Mouse (Mus musculus) T-helper 1 cell (primary cell): Measurements from ENCODE around the gene Dgcr6.

Experiments used
- in situ Hi-C: fragments of 300-600 bp; cut with MboI, MseI; formaldehyde crosslinking; loops from one replicate; pipeline ENCODE4 v1.15.1; 2025; ENCODE audit warnings: high pct_unique_total_duplicates

Gene Dgcr6

GRCm38 (mm10) chr16:18070798-18071197 is 18.1 kb downstream of the Dgcr6 start:
- in situ Hi-C loops: loop anchor here (10.0 kb wide), 1 partner anchor 64 kb away; no protein-coding TSS in a partner anchor

- in situ Hi-C loops: loop anchor here (10.0 kb wide), 1 partner anchor 63 kb away; no protein-coding TSS in a partner anchor
Measured at GRCm38 (mm10) chr16:18072089-18072488, 19.4 kb downstream of the Dgcr6 start.

- in situ Hi-C loops: loop anchor here (10.0 kb wide), 1 partner anchor 61 kb away; no protein-coding TSS in a partner anchor
Measured at GRCm38 (mm10) chr16:18073259-18073962, 20.8 kb downstream of the Dgcr6 start.

- in situ Hi-C loops: loop anchor here (10.0 kb wide), 1 partner anchor 60 kb away; no protein-coding TSS in a partner anchor
Measured at GRCm38 (mm10) chr16:18074611-18075010, 22.0 kb downstream of the Dgcr6 start.

GRCm38 (mm10) chr16:18075201-18075600 is 22.5 kb downstream of the Dgcr6 start:
- in situ Hi-C loops: loop anchor here (10.0 kb wide), 1 partner anchor 60 kb away; no protein-coding TSS in a partner anchor

GRCm38 (mm10) chr16:18078314-18079015 is 25.8 kb downstream of the Dgcr6 start:
- in situ Hi-C loops: loop anchor here (10.0 kb wide), 1 partner anchor 56 kb away; no protein-coding TSS in a partner anchor

GRCm38 (mm10) chr16:18079300-18079699 is 26.6 kb downstream of the Dgcr6 start:
- in situ Hi-C loops: loop anchor here (10.0 kb wide), 1 partner anchor 56 kb away; no protein-coding TSS in a partner anchor

GRCm38 (mm10) chr16:18080171-18080570 is 27.5 kb downstream of the Dgcr6 start:
- in situ Hi-C loops: no loop called here

- in situ Hi-C loops: no loop called here
Measured at GRCm38 (mm10) chr16:18081149-18081827, 28.6 kb downstream of the Dgcr6 start.

GRCm38 (mm10) chr16:18082291-18082690 is 29.6 kb downstream of the Dgcr6 start:
- in situ Hi-C loops: no loop called here

- in situ Hi-C loops: no loop called here
Measured at GRCm38 (mm10) chr16:18083231-18083951, 30.7 kb downstream of the Dgcr6 start.

- in situ Hi-C loops: no loop called here
Measured at GRCm38 (mm10) chr16:18084262-18084661, 31.6 kb downstream of the Dgcr6 start.

- in situ Hi-C loops: no loop called here
Measured at GRCm38 (mm10) chr16:18087101-18087500, 34.4 kb downstream of the Dgcr6 start.

GRCm38 (mm10) chr16:18096348-18096747 is 43.7 kb downstream of the Dgcr6 start:
- in situ Hi-C loops: no loop called here

GRCm38 (mm10) chr16:18102816-18103215 is 50.2 kb downstream of the Dgcr6 start:
- in situ Hi-C loops: no loop called here

GRCm38 (mm10) chr16:18103366-18103765 is 50.7 kb downstream of the Dgcr6 start:
- in situ Hi-C loops: no loop called here

- in situ Hi-C loops: no loop called here
Measured at GRCm38 (mm10) chr16:18103808-18104207, 51.1 kb downstream of the Dgcr6 start.

GRCm38 (mm10) chr16:18108221-18108966 is 55.7 kb downstream of the Dgcr6 start:
- in situ Hi-C loops: no loop called here

- in situ Hi-C loops: no loop called here
Measured at GRCm38 (mm10) chr16:18111042-18111441, 58.4 kb downstream of the Dgcr6 start.

GRCm38 (mm10) chr16:18116467-18116866 is 63.8 kb downstream of the Dgcr6 start:
- in situ Hi-C loops: loop anchor here (5.0 kb wide), 1 partner anchor 96 kb away; no protein-coding TSS in a partner anchor
